Mouse (Mus musculus): Measurements from ENCODE around the gene Ccr5. TPM values are rescaled to one million over a fixed set of nuclear protein-coding genes. Genes with fewer than 3 reads are reported as not detected.
"Not testable (repeated sequence)": the region's sequence is repeated elsewhere in the genome, so short reads cannot be mapped to it uniquely, and the experiment has no call there.

Ccr5 gene
- total RNA-seq, 2 experiments from 2014 or later, result 6.0 to 8.4 TPM

- intact Hi-C loops (cut with DNase I), result not testable (repeated sequence)
These were observed 13.6 kb downstream of the Ccr5 start for GRCm38 (mm10) chr9:124134919-124135318.

DNA sequence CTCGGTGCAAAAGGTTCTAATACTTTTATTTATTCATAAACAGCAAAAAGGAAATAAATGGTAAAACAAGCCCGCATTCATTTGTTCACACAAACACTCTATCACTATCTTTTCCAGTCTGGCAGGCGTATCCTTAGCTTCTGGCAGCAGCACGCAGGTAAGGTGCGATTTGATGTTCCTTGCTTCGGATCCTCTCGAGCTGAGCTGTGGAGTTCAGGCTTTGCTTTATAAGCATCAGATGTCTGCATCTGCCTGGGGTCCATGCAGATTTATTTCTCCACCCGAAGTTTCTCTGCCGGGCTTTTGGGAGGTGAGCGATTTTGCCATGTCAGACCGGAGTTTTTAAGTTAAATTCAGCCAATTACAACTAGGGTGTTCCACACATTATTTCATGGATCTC is 16.3 kb downstream of the Ccr5 start:
- DNase-seq (ENCODE audit: low spot score in 2 of 2), result no peak
- intact Hi-C loops (cut with DNase I), result no loop called here

More at GRCm38 (mm10) chr9:124134919-124135318, 13.6 kb downstream of the Ccr5 start:
- not testable (repeated sequence) for DNase-seq (ENCODE audit: low spot score in 2 of 2)

GRCm38 (mm10) chr9:124138055-124138775 is 16.9 kb downstream of the Ccr5 start:
- DNase-seq (ENCODE audit: low spot score in 2 of 2), result no peak
- intact Hi-C loops (cut with DNase I), result no loop called here

- intact Hi-C loops (cut with DNase I), result no loop called here
- DNase-seq (ENCODE audit: low spot score in 2 of 2), result no peak
These were observed 22.3 kb downstream of the Ccr5 start for GRCm38 (mm10) chr9:124143678-124144077.

- no peak for DNase-seq (ENCODE audit: low spot score in 2 of 2)
- intact Hi-C loops (cut with DNase I), result no loop called here
These were observed 25.0 kb downstream of the Ccr5 start for GRCm38 (mm10) chr9:124146307-124146706.

Other genes starting within 250 kb of the Ccr5 start
- gene Ccr1, start 152.9 kb upstream of the Ccr5 start, total RNA-seq (2021), result under 1 TPM; 0.17 to 0.50 TPM
- not detected for gene Ccr1l1, start 143.1 kb upstream of the Ccr5 start, total RNA-seq (2021)
- gene Ccr3, start 99.6 kb upstream of the Ccr5 start, total RNA-seq (2021), result not detected
- gene Ccr2, start 19.6 kb upstream of the Ccr5 start, total RNA-seq (2021), result under 1 TPM; 0.29 to 0.39 TPM
- 10 to 100 TPM; 17.0 to 23.6 TPM for gene 2010315B03Rik, start 191.2 kb downstream of the Ccr5 start, total RNA-seq (2021)

Data from left cerebral cortex, postnatal 36 days (tissue).